Mouse (Mus musculus) CH12.LX (cell line): ENCODE results near the gene Prpf39. TPM values are rescaled to one million over a fixed set of nuclear protein-coding genes. Genes with fewer than 3 reads are reported as not detected.

Experiments used
- DNase-seq: peaks from one replicate; pipeline ENCODE4 v3.0.0-alpha.2; 2013; ENCODE audit errors: extremely low read depth
- H3K27ac ChIP-seq: 2 replicates; pipeline ENCODE4 v1.5.1; 2012; ENCODE audit warnings: low read depth, mild to moderate bottlenecking, control low read depth, moderate library complexity; ENCODE audit not compliant: insufficient read depth
- H3K27me3 ChIP-seq: replicated peaks from 2 replicates; pipeline ENCODE3; 2012; ENCODE audit warnings: inconsistent platforms
- H3K36me3 ChIP-seq, 2 experiments: replicated peaks in 1 of 2; 2 replicates each; pipeline versions ENCODE3 to v1.6.1; 2012; ENCODE audit warnings: inconsistent platforms in 1 of 2, low read length in 1 of 2, mild to moderate bottlenecking in 1 of 2, mixed read lengths in 1 of 2, moderate library complexity in 1 of 2; ENCODE audit not compliant: control insufficient read depth in 1 of 2, insufficient read depth in 1 of 2
- H3K4me1 ChIP-seq, 2 experiments: 2 replicates each; pipeline ENCODE4 v1.6.1; 2012; ENCODE audit warnings: inconsistent platforms in 1 of 2, moderate library complexity in 1 of 2; ENCODE audit not compliant: insufficient read depth in 2 of 2, control insufficient read depth in 1 of 2
- H3K4me2 ChIP-seq: 2 replicates; pipeline ENCODE4 v1.6.1; 2012; ENCODE audit warnings: low read depth, mild to moderate bottlenecking, control low read depth; ENCODE audit not compliant: poor library complexity, insufficient read depth, severe bottlenecking
- H3K4me3 ChIP-seq, 3 experiments: fragments of 150-350 bp in 1 of 3; sonication (generic) in 1 of 3; replicated peaks in 1 of 3; 2 replicates each; pipeline versions ENCODE3 to v1.5.1; 2011 to 2012; ENCODE audit warnings: low read depth in 2 of 3, low read length in 2 of 3, mild to moderate bottlenecking in 2 of 3, moderate library complexity in 2 of 3, control low read depth in 1 of 3, improper control_type of control experiment in 1 of 3, inconsistent platforms in 1 of 3, mixed read lengths in 1 of 3; ENCODE audit not compliant: poor library complexity in 1 of 3
- H3K79me2 ChIP-seq: replicated peaks from 2 replicates; pipeline ENCODE4 v1.6.1; 2012; ENCODE audit warnings: mild to moderate bottlenecking, moderate library complexity; ENCODE audit not compliant: control insufficient read depth, poor library complexity, insufficient read depth, severe bottlenecking; ENCODE audit errors: extremely low read depth
- H3K9ac ChIP-seq: 2 replicates; pipeline ENCODE4 v1.6.1; 2012; ENCODE audit warnings: low read depth, mild to moderate bottlenecking, control low read depth, moderate library complexity; ENCODE audit not compliant: insufficient read depth
- H3K9me3 ChIP-seq: replicated peaks from 2 replicates; pipeline ENCODE3; 2012; ENCODE audit warnings: low read length, inconsistent platforms, mixed read lengths
- CHD2 ChIP-seq: IDR thresholded peaks from 2 replicates; pipeline ENCODE4 v1.6.1; 2011; ENCODE audit warnings: low read length, improper control_type of control experiment
- CTCF ChIP-seq, 2 experiments: IDR thresholded peaks in 1 of 2; conservative IDR thresholded peaks in 1 of 2; 2 replicates each; pipeline ENCODE4 v1.5.1; 2011 to 2012; ENCODE audit warnings: low read depth in 2 of 2, low read length in 2 of 2, improper control_type of control experiment in 1 of 2, inconsistent platforms in 1 of 2, mild to moderate bottlenecking in 1 of 2, moderate library complexity in 1 of 2
- E2F4 ChIP-seq: IDR thresholded peaks from 2 replicates; pipeline ENCODE4 v1.6.1; 2011; ENCODE audit warnings: low read depth, low read length, improper control_type of control experiment; ENCODE audit not compliant: insufficient replicate concordance
- ETS1 ChIP-seq: conservative IDR thresholded peaks from 2 replicates; pipeline ENCODE4 v1.6.1; 2012; ENCODE audit warnings: low read depth, mild to moderate bottlenecking, inconsistent platforms, low read length, improper control_type of control experiment, moderate library complexity
- IRF4 ChIP-seq: IDR thresholded peaks from 2 replicates; pipeline ENCODE4 v1.6.1; 2014; ENCODE audit warnings: low read depth, mild to moderate bottlenecking, inconsistent platforms, low read length, improper control_type of control experiment
- JUN ChIP-seq: IDR thresholded peaks from 2 replicates; pipeline ENCODE4 v1.6.1; 2011; ENCODE audit warnings: low read depth, mild to moderate bottlenecking, low read length, improper control_type of control experiment, moderate library complexity; ENCODE audit not compliant: insufficient read depth
- MEF2A ChIP-seq: IDR thresholded peaks from 2 replicates; pipeline ENCODE4 v1.6.1; 2014; ENCODE audit warnings: low read depth, mild to moderate bottlenecking, inconsistent platforms, low read length, improper control_type of control experiment, borderline replicate concordance
- PAX5 ChIP-seq: IDR thresholded peaks from 2 replicates; pipeline ENCODE4 v1.6.1; 2012; ENCODE audit warnings: low read length, inconsistent platforms, mixed read lengths
- POLR2AphosphoS2 ChIP-seq: IDR thresholded peaks from 2 replicates; pipeline ENCODE4 v1.6.1; 2011; ENCODE audit warnings: low read depth, low read length, improper control_type of control experiment
- RAD21 ChIP-seq: IDR thresholded peaks from 2 replicates; pipeline ENCODE4 v1.6.1; 2011; ENCODE audit warnings: low read depth, mild to moderate bottlenecking, low read length, improper control_type of control experiment, moderate library complexity
- RCOR1 ChIP-seq: conservative IDR thresholded peaks from 2 replicates; pipeline ENCODE4 v1.6.1; 2012; ENCODE audit warnings: low read depth, mild to moderate bottlenecking, inconsistent platforms, low read length, improper control_type of control experiment
- SMC3 ChIP-seq: IDR thresholded peaks from 2 replicates; pipeline ENCODE4 v1.6.1; 2011; ENCODE audit warnings: low read depth, low read length, improper control_type of control experiment
- TCF12 ChIP-seq: IDR thresholded peaks from 2 replicates; pipeline ENCODE4 v1.6.1; 2014; ENCODE audit warnings: low read depth, mild to moderate bottlenecking, inconsistent platforms, low read length, improper control_type of control experiment
- USF1 ChIP-seq: IDR thresholded peaks from 2 replicates; pipeline ENCODE4 v1.6.1; 2014; ENCODE audit warnings: low read depth, mild to moderate bottlenecking, inconsistent platforms, low read length, improper control_type of control experiment
- dilution Hi-C: fragments of 300-500 bp; cut with MboI; formaldehyde crosslinking; loops from 2 replicates; pipeline ENCODE4 v1.14.3; 2020; ENCODE audit warnings: low sequenced_read_pairs; ENCODE audit not compliant: extremely low pct_unique_long_range_greater_than_20kb, extremely low pct_ligation_motif_present
- in situ Hi-C: fragments of 300-500 bp; cut with MboI; formaldehyde crosslinking; loops from 3 replicates; pipeline ENCODE4 v1.14.3; 2019; ENCODE audit warnings: low sequenced_read_pairs, low pct_ligation_motif_present, low pct_unique_long_range_greater_than_20kb, mixed read lengths
- polyA plus RNA-seq: library from polyadenylated mRNA; unstranded; fragments of >175 nt; gene quantifications from 2 replicates; pipeline ENCODE4 v1.2.1, GENCODE M21; 2012; ENCODE audit warnings: low read depth; ENCODE audit not compliant: insufficient read length
- total RNA-seq, 2 experiments: library from RNA; depleted of rRNA; stranded (reverse); fragments of 300-350 nt in 1 of 2; fragments of >200 nt in 1 of 2; gene quantifications; 2 replicates each; pipeline ENCODE4 v1.2.3; 2012 to 2014

Gene Prpf39
- total and polyA plus RNA-seq, 3 experiments = 15.3 to 34.9 (median 29.6) TPM

DNA sequence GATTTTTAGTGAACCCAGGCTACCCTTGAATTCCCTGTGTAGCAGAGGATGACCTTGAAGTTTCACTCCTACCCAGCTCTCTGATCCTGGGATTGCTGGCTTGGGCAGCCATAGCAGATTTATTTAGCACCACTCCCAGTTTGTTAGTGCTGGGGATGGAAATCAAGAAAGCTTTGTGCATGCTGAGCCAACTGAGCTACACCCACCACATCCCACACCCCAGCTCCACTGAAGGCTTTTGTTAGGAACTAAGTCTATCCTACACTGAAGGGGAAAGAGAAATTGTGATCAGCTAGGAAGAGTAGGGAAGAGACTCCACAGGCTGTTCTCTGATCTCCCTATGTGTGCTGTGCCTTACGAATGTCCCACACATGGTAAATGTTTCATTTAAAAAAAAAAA, 76.7 kb downstream of the Prpf39 start:
- Histone ChIP-seq H3K27ac (no peak overlapping the region), H3K79me2 (peaks cover 6% of the 10 kb centered on the region; the same call in 1 of the 2 replicates), H3K9me3 (no peaks in the 10 kb centered on the region), H3K4me3 (no peak overlapping the region), H3K9ac (no peak overlapping the region), H3K27me3 (no peaks in the 10 kb centered on the region), H3K4me2 (no peak overlapping the region), H3K36me3 (peaks cover 23 to 71% of the 10 kb centered on the region in 2 experiments), H3K4me1 (no peaks in the 10 kb centered on the region)
- no peak for DNase-seq
- TF ChIP-seq ETS1 (no peak), PAX5 (no peak), RCOR1 (no peak), E2F4 (no peak), JUN (no peak), POLR2AphosphoS2 (no peak), CHD2 (no peak), IRF4 (no peak), USF1 (no peak), TCF12 (no peak), RAD21 (no peak), SMC3 (no peak), MEF2A (no peak), CTCF (conservative IDR thresholded peaks at IDR 0.05 in 1 of 2, IDR thresholded peaks at IDR 0.05 in 1 of 2; ENCODE audit: low read depth in 2 of 2, low read length in 2 of 2) (no peak)
- in situ Hi-C loops = no loop called here
- dilution Hi-C loops = no loop called here

Other genes starting within 250 kb of the Prpf39 start
- 0.42 and 0.93 TPM in 2 replicates for gene Gm527, start 118.4 kb upstream of the Prpf39 start, total RNA-seq (2012; rRNA removed)
- gene Gm527, start 118.4 kb upstream of the Prpf39 start, total RNA-seq (2014; rRNA removed) = 2.0 and 2.6 TPM in 2 replicates
- 1.7 and 2.0 TPM in 2 replicates for gene Gm527, start 118.4 kb upstream of the Prpf39 start, polyA plus RNA-seq
- 9.5 and 9.6 TPM in 2 replicates for gene Klhl28, start 70.8 kb upstream of the Prpf39 start, total RNA-seq (2012; rRNA removed)
- 16.2 and 17.9 TPM in 2 replicates for gene Klhl28, start 70.8 kb upstream of the Prpf39 start, total RNA-seq (2014; rRNA removed)
- gene Klhl28, start 70.8 kb upstream of the Prpf39 start, polyA plus RNA-seq = 13.2 and 16.6 TPM in 2 replicates
- gene Togaram1, start 70.5 kb upstream of the Prpf39 start, total RNA-seq (2012; rRNA removed) = 24.1 and 24.3 TPM in 2 replicates
- gene Togaram1, start 70.5 kb upstream of the Prpf39 start, total RNA-seq (2014; rRNA removed) = 29.5 and 34.4 TPM in 2 replicates
- gene Togaram1, start 70.5 kb upstream of the Prpf39 start, polyA plus RNA-seq = 19.1 and 22.6 TPM in 2 replicates
- 260 and 265 TPM in 2 replicates for gene Fkbp3, start 37.7 kb downstream of the Prpf39 start, total RNA-seq (2012; rRNA removed)
- gene Fkbp3, start 37.7 kb downstream of the Prpf39 start, total RNA-seq (2014; rRNA removed) = 518 and 546 TPM in 2 replicates
- gene Fkbp3, start 37.7 kb downstream of the Prpf39 start, polyA plus RNA-seq = 350 and 351 TPM in 2 replicates
- 11.7 and 13.3 TPM in 2 replicates for gene Fancm, start 39.3 kb downstream of the Prpf39 start, total RNA-seq (2012; rRNA removed)
- gene Fancm, start 39.3 kb downstream of the Prpf39 start, total RNA-seq (2014; rRNA removed) = 13.7 TPM in 2 replicates
- 15.4 and 16.5 TPM in 2 replicates for gene Fancm, start 39.3 kb downstream of the Prpf39 start, polyA plus RNA-seq
- 12.0 and 14.4 TPM in 2 replicates for gene Mis18bp1, start 136.3 kb downstream of the Prpf39 start, total RNA-seq (2012; rRNA removed)
- gene Mis18bp1, start 136.3 kb downstream of the Prpf39 start, total RNA-seq (2014; rRNA removed) = 34.2 and 39.7 TPM in 2 replicates
- gene Mis18bp1, start 136.3 kb downstream of the Prpf39 start, polyA plus RNA-seq = 22.7 and 27.5 TPM in 2 replicates
- not detected in 2 replicates for gene Wdr20rt, start 189.2 kb downstream of the Prpf39 start, total RNA-seq (2012; rRNA removed)
- not detected in 2 replicates for gene Wdr20rt, start 189.2 kb downstream of the Prpf39 start, total RNA-seq (2014; rRNA removed)
- not detected in 2 replicates for gene Wdr20rt, start 189.2 kb downstream of the Prpf39 start, polyA plus RNA-seq